Mouse (Mus musculus) left cerebral cortex, postnatal 14 days (tissue): ENCODE measurements around the gene Mybph. TPM values are rescaled to one million over a fixed set of nuclear protein-coding genes. Genes with fewer than 3 reads are reported as not detected.

ENCODE experiments used
- DNase-seq, 2 experiments: peaks; one replicate each; pipeline ENCODE4 v3.0.0; 2021 to 2022; ENCODE audit warnings: low spot score in 2 of 2, mixed read lengths in 1 of 2
- intact Hi-C: fragments of 180-260 bp; cut with DNase I; formaldehyde crosslinking; loops from one replicate; pipeline ENCODE4 v1.15.1; 2025
- long read RNA-seq, 2 experiments: library from polyadenylated mRNA; stranded (forward); transcript quantifications; one replicate each; pipeline ENCODE4 v2.0.0; 2021
- total RNA-seq, 2 experiments: library from RNA; stranded (reverse); gene quantifications; 2 replicates each; pipeline ENCODE4 v1.2.3; 2021

The Mybph gene
- not detected for total RNA-seq
- long read RNA-seq, experiment 1, partial matches to known transcripts: 0 of 2 reads
- long read RNA-seq, experiment 1, other reads (novel, unspliced or antisense): 2 of 2 reads
- long read RNA-seq, experiment 2: 0 reads

GRCm38 (mm10) chr1:134193126-134193525 is at the start of gene Mybph:
Mybph (plus strand) TSS chr1:134193448.
- DNase-seq: no peak
- intact Hi-C loops: no loop called here

- peak; percentile 69 to 87 for DNase-seq
- intact Hi-C loops: no loop called here
Measured at GRCm38 (mm10) chr1:134146066-134146465, 47.2 kb upstream of the Mybph start.

GRCm38 (mm10) chr1:134150076-134150475 is 43.2 kb upstream of the Mybph start:
- no peak for DNase-seq
- intact Hi-C loops: loop anchor here (2.0 to 5.0 kb wide), 3 partner anchors 47 to 183 kb away; partner anchors contain the start of gene Ppfia4

- DNase-seq: no peak
- intact Hi-C loops: loop anchor here (2.0 to 5.0 kb wide), 3 partner anchors 47 to 182 kb away; partner anchors contain the start of gene Ppfia4
Measured at GRCm38 (mm10) chr1:134150745-134151144, 42.5 kb upstream of the Mybph start.

- peak; percentile 76 to 87 for DNase-seq
- intact Hi-C loops: loop anchor here (2.0 to 5.0 kb wide), 3 partner anchors 45 to 181 kb away; partner anchors contain the start of gene Ppfia4
Measured at GRCm38 (mm10) chr1:134151655-134152412, 41.4 kb upstream of the Mybph start.

GRCm38 (mm10) chr1:134152626-134153590 is 40.3 kb upstream of the Mybph start:
- DNase-seq: no peak
- intact Hi-C loops: loop anchor here (5.0 kb wide), 1 partner anchor 44 kb away; no protein-coding TSS in a partner anchor

GRCm38 (mm10) chr1:134154121-134154520 is 39.1 kb upstream of the Mybph start:
- intact Hi-C loops: loop anchor here (5.0 kb wide), 1 partner anchor 43 kb away; no protein-coding TSS in a partner anchor
- DNase-seq: no peak

- intact Hi-C loops: loop anchor here (5.0 kb wide), 1 partner anchor 43 kb away; no protein-coding TSS in a partner anchor
- no peak for DNase-seq
Measured at GRCm38 (mm10) chr1:134154655-134155054, 38.6 kb upstream of the Mybph start.

- DNase-seq: no peak
- intact Hi-C loops: no loop called here
Measured at GRCm38 (mm10) chr1:134160404-134160803, 32.8 kb upstream of the Mybph start.

- DNase-seq: no peak
- intact Hi-C loops: no loop called here
Measured at GRCm38 (mm10) chr1:134161399-134161798, 31.8 kb upstream of the Mybph start.

GRCm38 (mm10) chr1:134162510-134163225 is 30.6 kb upstream of the Mybph start:
- no peak for DNase-seq
- intact Hi-C loops: no loop called here

- DNase-seq: no peak
- intact Hi-C loops: no loop called here
Measured at GRCm38 (mm10) chr1:134163476-134163875, 29.8 kb upstream of the Mybph start.

GRCm38 (mm10) chr1:134164454-134164853 is 28.8 kb upstream of the Mybph start:
- DNase-seq: no peak
- intact Hi-C loops: no loop called here

- intact Hi-C loops: no loop called here
- DNase-seq: no peak
Measured at GRCm38 (mm10) chr1:134166547-134166946, 26.7 kb upstream of the Mybph start.

- DNase-seq: no peak
- intact Hi-C loops: no loop called here
Measured at GRCm38 (mm10) chr1:134167416-134168305, 25.6 kb upstream of the Mybph start.

- DNase-seq: no peak
- intact Hi-C loops: no loop called here
Measured at GRCm38 (mm10) chr1:134168567-134168966, 24.7 kb upstream of the Mybph start.

- no peak for DNase-seq
- intact Hi-C loops: no loop called here
Measured at GRCm38 (mm10) chr1:134168985-134169697, 24.1 kb upstream of the Mybph start.
